Mouse (Mus musculus): ENCODE data around the gene Errfi1. TPM values are rescaled to one million over a fixed set of nuclear protein-coding genes. Genes with fewer than 3 reads are reported as not detected.

Gene Errfi1
- total RNA-seq (2023), result 10 to 100 TPM; 24.7 to 36.9 TPM

DNA sequence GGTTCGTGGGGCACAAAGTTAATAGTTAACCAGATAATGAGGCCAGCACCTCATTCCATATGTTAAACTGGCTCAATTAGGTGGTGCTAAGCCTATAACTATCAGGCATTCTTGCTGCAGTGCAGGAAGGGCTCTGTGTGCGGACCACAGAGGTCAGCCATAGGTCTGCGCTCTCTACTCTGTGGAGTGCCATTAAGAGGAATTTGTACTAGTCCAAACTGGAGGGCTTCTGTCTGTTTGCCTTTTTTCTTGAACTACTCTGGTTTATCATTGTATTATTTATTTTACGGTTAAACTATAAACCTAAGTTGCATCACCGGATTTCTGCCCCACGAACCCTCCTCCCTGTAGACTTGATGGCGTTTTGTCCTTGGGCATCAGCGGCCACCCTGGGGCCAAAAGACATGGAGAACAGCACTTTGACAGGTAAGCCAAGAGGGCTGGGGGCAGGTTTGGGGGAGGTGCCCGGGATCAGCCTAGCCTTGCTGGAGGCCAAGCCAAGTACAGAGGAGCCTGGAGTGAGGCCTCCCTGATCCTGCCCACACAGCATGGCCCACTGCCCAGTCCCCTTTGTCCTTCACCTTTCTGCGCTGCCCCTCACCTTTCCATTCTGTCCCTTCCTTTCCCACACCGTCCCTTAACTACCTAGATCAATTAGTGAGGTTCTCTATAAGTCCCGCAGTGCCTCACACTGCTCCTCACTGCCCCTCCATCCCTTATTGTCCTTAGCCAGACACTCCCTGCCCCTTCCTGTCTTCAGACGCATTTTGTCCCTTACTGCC is at the start of gene Errfi1:
Gene Errfi1, plus strand, starts transcription at position 240 of the 782 bp plus-strand sequence.

DNA sequence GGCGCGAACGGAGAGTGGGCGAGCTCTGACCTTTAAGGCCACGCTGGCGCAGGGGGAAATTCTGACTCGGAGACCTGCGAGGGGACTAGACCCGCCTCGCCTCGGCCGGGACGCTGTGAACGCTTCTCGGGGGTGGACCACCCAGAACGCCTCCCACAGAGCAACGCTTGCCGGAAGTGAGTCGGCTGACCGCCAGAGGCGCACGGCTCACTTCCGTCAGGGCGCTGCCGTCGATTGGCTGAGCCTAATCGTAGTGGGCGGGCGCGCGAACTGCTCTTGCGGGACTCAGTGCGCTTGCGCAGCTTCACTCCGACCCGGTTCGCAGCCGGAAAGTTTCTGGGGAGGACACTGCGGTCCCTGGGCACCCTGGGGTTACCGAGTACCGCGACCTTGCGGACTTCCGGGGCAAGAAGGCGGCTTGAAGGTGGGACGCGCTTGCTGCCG is 60.6 kb downstream of the Errfi1 start, which contains the start of the genes Park7 and Tnfrsf9:
Gene Park7, minus strand, starts transcription at position 148 of the 444 bp plus-strand sequence.
Gene Tnfrsf9, plus strand, starts transcription at position 273 of the 444 bp plus-strand sequence.

Other genes with a start within 250 kb of the Errfi1 start
- not detected for gene Slc45a1, start 201.7 kb upstream of the Errfi1 start, total RNA-seq (2023)
- 10 to 100 TPM; 85.3 to 91.2 TPM for gene Park7, start 60.5 kb downstream of the Errfi1 start, total RNA-seq (2023)
- 1 to 10 TPM in 1 of 2 experiments, not detected in 1; 1.3 TPM for gene Tnfrsf9, start 60.6 kb downstream of the Errfi1 start, total RNA-seq (2023)
- gene Uts2, start 143.2 kb downstream of the Errfi1 start, total RNA-seq (2023), result not detected
- 1 to 10 TPM; 1.2 to 1.5 TPM for gene Per3, start 190.7 kb downstream of the Errfi1 start, total RNA-seq (2023)
- 100 to 1,000 TPM; 122 to 124 TPM for gene Vamp3, start 204.0 kb downstream of the Errfi1 start, total RNA-seq (2023)
- gene Gm13090, start 235.7 kb downstream of the Errfi1 start, total RNA-seq (2023), result not detected

Measured in monocyte, adult 59 days (primary cell).